Mouse (Mus musculus) layer of hippocampus, postnatal 25 days (tissue): ENCODE data around the gene Crybb1. TPM values are rescaled to one million over a fixed set of nuclear protein-coding genes. Genes with fewer than 3 reads are reported as not detected.
A peak's percentile ranks its signal among the peaks of the same experiment; 100 is the strongest.

Experiments used
- DNase-seq, 2 experiments: peaks; one replicate each; pipeline ENCODE4 v3.0.0; 2022; ENCODE audit warnings: mixed read lengths in 2 of 2, low spot score in 1 of 2; ENCODE audit errors: extremely low spot score in 1 of 2
- total RNA-seq, 2 experiments: library from RNA; stranded (reverse); gene quantifications; 2 replicates each; pipeline ENCODE4 v1.2.3; 2021

Crybb1 gene
- total RNA-seq, 2 experiments from 2014 or later: 7.4 to 7.9 TPM

DNA sequence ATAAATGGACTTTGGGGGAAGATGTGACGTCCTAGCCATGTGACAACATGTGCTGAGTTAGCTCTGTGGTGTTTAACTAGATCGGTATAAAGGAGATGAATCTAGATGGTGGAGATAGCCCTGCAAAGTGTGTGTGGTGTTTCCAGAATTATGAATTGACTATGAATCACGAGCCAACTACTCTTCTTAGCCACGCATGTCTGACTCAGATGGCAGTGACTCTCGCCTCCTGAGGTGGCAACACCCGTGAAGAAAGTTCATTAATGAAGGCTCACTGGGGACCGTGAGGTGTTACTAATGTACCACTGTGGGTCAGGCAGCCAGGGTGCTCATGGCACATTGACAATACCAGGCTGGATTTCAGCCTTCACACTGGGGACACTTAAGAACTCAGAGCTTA is 8.5 kb downstream of the Crybb1 start:
- no peak for DNase-seq

DNA sequence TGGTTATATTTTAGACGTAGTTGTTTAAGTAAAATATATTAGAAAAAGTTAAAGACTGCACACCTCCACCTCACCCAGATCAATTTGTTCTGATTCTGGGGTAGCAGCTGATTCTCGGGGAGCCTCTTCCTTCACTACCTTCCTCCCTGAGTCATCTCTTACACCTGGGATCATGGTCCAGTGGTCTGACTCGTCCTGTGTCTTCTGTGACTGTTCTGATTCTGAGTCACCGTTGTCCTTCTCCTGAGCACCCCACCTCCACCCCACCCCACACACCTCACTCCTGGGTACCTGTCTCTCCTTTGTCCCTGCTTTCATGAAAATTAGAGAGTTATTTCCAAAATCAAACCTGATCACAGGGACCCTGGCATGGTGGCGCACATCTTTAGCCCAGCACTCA is 9.5 kb downstream of the Crybb1 start:
- no peak for DNase-seq

DNA sequence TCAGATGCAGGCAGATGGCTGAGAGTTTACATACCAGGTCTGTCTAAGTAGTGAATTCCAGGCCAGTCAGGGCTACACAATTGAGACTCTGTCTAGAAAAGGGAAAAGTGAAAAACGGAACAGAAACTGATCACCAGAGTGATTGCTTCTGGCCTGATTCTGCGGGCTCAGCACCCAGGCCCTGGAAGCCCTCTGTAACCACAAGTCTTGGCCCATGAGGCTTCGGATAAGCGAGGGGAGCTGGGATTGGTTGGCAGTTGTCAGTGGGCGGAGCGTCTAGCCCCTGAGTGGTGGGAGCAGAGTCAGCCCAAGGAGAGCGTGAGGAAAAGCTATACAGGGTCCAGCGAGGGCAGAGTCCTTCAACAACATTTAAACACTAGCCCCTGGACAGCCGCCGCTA is 9.9 kb downstream of the Crybb1 start:
- DNase-seq: no peak

DNA sequence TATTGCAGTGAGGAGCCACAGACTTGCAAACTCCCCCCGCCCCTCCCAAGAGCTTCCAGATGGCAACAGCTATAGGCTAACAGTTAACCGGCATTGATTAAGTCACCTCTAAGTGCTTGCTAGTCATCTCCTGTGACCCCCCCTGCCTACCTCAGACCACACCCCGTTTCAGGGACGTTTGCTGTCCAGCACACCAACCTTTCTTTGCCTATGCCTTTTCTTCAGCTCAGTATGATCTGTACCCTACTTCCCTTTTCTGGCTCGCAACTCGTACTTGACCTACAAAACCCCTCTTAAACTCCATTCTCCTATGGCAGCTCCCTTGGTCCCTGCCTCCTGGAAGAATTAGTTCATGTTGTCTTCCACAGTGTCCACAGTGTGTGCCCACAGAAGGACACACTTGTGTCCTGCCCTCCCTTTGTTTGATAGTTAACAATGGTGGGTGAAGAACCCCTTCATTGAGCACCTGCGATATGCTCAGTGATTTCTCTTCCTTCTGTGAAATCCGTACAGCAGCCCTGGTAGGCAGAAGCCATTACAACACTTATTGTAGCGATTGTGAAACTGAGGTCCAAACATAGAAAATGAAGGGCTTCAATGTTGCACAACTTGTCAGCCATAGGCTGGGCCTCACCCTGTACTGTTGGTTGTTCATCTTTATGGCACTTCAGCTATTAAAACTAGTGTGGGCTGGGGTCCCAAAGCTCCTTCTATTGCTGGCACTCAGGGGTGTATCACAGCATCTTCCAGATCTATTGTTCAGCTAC is 10.6 kb downstream of the Crybb1 start:
- no peak for DNase-seq

DNA sequence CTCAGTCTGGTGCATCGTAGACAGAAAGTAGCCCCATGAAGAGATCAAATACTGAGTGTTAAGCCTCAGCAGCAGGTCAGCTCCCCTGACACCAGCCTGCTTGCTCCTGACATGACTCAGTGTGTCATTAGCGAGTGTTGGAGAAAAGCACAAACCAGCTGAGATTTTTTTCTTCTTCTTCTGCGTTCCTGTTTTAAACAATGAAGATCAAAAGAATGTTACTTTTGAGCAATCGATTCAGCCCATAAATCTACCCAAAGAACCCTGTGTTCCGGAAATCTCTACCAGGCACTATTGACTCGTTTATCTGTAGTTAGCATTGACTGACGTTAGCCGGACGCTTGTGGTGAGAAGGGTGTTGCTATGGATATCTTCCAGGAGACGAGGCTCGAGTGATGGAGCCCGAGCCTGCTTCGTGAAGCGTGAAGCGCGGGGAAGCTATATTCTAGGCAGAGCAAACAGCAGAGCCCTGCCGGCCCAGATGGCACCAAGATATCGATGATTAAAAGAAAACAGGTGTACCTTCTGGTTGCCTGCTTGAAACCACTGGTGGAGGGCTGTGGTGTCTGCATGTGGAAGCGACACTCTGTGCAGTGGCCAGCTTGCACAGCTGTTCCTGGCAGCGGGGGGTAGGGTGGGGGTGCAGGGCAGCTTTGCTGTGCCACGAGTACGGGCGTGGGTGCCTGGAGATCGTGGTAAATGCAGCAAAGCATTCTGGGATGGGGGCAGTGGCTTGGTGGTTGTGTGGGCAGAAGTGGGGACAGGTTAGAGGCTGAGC is 15.3 kb downstream of the Crybb1 start:
- peak in 1 of 2 experiments; percentile 31 for DNase-seq

DNA sequence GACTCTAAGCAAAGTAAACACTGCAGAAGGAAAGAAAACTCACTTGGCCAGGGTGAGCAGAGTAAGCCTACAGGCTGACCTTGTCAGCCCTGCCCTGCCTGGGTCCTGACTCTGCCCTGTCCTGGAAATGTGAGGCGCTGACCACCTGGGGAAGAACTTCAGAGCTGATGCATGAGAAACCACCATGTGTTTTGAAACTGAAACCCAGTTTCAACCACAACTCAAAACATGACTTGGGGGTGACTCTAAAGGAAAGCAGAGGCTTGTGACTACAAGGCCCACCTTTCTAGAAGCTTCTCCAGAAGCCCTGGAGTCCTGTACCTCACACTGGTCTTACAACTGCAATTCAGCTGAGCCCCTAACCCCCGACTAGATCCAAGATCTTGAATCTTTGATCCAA is 17.3 kb downstream of the Crybb1 start:
- no peak for DNase-seq

DNA sequence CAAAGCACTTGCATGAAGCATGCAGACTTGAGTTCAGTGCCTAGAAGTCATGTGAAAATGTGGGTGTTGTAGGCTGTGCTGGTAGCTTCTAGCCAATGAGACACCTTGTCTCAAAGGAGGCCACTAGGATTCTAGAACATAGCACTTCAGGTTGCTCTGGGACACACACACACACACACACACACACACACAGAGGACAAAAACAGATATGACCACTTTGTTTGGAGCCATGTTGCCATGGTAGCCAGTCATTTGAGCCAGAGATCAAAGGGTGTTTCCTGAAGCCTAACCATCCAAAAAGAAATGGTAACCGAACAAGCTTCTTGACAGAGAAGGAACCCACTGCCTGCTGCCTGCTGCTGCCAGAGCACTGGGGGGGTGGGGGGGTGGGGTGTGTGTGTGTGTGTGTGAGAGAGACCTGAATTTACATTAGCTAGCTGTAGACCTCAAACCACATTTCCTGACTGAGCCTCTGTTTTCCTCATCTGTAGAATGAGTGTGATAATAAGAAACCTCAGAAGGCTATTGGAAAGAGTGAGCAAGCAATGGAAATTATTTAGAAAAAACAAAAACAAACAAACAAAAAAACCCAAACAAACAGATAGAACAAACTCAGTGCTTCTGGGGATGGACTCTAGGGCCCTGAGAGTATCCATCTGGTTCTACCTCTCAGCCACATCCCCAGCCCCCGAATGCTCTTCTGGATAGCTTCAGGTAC is 18.3 kb downstream of the Crybb1 start:
- DNase-seq: no peak

DNA sequence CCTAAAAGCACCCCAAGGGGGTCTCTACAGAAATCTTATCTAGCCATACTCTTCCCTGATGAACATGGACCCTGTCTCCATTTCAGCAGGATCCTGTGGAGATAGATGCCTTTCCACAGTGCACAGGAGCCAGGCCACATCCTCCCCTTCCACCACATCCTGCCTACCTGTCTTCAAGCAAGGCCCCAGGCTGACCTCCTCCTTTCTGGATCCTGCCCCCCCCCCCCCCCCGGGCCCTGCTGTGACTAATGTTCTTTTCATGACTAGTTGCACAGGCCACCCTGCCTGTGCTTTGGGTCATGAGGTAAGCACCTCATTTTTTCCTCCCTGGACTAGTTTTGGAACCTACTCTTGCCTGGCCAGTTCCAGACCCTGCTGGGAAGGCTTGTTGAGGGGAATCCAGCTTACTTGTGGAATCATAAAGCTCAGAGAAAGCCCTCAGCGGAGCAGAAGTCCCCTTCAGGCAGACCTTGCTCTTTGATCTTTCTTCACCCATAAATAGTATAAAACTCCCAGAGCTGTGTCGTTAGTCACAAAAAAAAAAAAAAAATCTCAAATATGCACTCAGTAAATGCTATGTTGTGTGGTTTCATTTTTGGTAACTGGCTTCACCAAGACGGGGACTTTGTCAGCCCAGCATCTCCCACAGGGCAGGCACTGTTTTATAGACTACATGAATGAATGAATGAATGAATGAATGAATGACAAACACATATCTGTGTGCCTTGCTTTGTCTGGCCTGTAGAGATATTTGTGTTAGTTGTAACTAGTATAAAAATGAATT is 19.6 kb downstream of the Crybb1 start:
- no peak for DNase-seq

DNA sequence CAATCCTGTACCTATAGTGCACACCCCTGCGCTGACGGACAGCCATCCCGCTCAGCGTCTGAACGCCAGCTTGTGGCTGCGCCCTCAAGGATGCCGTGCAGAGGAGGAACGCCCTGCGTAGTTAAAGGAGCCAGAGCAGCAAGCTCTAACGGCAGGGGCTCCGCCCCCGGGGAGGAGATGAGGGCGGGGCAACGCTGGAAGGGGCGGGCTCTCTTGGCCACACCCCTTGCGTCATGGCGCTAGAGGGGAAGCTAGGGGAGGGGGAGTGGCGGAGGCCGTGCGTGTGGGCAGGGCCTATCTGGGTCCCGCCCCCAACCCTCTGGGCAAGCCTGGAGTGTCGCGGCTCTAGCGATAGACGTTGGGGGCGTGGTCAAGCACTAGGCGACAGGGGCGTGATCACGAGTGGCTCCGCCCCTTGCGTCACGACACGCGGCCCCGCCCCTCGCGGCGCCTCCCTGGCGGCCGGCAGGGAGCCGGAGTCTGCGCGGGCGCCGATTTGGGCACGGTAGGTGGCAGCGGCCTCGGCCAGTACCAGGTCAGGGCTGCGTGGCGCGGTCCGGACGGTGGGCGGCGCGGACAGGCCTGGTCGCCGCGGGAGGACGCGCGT is 20.8 kb downstream of the Crybb1 start, which contains the start of gene Tpst2:
TSS of gene Tpst2 (plus strand) at position 425 of the 607 bp plus-strand sequence.
- DNase-seq: peak; percentile 98

DNA sequence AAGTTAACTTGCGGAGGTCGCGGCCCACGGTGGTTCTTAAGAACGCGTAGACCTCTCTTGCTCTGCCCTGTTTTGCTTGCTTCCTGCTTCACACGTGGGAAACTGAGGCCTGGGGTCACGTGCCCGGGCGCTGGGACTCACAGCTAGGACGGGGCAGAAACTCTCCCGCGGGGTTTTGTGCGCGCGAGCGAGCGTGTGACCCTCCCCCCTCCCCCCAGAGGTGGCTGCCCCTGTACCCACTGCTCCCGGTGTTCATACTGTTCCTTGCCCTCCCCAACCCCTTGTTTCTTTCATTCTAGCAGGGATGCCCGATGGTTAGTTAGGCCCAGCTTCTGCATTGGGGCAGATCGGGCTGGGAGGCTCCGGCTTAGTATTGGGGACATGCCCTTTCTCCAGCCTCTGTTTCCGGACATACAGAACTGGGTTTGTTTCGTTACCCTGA is 21.3 kb downstream of the Crybb1 start:
- DNase-seq: no peak

DNA sequence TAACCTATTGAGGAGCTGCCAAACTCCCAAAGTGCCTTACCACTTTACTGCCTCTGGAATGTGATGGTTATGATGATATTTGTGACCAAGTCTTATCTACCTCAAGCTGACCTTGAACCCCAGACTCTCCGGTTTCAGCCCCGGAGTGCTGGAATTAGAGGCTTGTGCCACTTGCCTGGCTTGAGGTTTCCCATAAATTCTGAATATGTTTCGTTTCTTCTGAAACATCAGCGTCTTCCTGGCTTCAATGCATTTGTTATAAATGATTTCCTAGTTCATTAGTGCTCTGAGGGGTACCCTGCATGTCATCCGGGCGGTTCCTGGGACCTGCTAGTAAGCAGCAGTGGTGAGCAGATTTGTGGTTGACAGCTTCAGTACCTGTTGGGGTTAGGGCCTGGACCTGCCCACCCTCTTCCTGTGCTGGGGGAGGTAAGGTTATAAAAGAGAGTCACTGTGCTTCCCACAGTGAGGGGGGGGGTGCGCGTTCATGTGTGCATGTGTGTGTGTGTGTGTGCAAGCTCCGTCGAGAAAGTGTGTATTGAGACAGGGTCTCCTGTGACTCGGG is 22.4 kb downstream of the Crybb1 start:
- DNase-seq: no peak

DNA sequence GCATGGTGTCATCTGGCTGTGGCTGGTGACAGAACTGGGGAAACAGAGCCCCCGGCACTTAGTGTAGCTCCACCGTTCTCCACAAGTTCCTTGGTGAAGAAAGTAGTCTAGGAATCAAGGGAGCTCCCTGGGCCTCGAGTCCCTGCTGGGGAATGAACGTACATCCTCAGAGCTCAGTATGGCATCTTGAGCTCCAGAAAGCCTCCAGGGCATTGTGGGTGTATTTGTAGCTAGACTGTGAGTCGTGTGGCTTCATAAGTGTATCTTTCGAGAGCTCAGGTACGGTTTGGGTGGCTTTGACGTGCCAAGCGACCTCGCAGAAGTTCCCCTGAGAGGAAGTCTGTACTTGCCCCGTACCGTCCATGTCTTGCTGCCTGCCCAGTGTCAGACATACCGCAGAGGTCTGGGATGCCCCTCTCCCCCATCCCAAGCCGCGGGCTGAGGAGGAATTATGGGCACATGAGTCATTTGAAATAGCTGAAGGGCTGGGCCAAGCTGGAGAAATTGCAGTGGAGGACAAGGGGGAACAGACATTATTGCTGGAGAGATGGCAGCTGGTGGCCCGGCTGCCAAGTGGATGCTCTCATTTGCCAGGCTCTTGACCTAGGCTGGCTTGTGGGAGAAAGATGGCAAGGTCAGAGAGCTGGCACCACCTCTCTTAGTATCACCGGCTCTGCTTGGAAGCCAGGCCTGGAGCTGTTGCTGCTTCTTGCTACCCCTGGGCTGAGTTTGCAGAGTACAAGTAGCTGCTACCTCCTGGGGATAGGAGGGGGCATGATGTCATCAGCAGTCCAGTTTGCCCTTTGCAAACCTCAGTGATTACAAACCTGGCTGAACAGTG is 23.8 kb downstream of the Crybb1 start:
- no peak for DNase-seq

DNA sequence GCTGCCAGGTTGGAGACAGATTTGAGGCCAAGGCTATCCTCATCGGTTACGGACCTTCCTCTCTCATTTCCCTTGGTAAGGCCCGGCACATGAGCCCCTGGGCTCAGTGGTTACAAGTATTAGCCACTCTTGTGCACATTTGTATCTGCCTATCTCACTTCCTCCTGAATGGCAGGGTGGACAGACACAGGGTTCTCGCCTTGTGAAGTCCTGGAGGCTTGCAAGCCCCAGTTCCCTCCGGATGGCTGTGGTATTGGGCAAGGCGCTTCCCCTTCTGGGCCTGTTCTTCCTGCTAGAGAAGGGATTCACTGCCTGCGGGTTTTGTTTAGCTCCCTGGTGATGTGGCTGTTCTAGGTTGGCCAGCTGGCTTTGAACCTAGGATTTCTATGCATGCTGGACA is 24.5 kb downstream of the Crybb1 start:
- no peak for DNase-seq

DNA sequence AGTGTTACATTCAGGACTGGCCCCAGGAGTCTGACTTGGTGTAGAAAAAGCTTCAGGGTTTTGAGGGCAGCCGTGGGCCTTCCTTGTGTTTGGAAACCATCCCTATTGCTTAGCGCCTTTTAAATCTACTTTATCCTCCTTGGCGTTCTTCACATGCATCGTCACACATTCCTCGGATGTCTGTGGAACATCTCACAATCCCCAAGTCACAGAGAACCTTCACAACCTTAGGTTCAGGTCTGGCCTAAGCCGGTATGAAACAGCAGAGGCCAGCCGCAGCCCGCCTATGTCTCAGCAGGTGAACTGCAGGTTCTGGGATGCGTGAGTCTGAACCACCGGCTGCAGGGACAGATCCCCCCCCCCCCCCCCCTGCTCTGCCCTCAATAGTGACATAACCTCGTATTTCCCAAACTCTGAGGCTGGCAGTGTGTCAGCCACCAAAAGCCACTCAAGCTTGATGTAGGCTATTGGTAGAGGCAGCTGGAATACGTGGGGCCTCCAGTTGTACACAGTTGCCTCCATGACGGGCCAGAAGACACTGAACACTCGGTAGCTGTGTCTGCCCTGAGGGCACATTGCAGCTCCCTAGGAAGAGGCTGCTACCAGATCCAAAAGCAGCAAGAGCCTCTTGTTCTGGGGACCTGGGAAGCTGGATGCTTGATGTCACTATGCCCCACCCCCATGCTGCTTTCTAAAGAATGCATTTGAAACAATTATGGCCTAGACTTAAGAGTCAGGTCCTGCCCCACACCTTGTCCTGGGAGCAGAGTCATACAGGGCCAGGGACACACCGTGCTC is 25.4 kb downstream of the Crybb1 start:
- DNase-seq: no peak

DNA sequence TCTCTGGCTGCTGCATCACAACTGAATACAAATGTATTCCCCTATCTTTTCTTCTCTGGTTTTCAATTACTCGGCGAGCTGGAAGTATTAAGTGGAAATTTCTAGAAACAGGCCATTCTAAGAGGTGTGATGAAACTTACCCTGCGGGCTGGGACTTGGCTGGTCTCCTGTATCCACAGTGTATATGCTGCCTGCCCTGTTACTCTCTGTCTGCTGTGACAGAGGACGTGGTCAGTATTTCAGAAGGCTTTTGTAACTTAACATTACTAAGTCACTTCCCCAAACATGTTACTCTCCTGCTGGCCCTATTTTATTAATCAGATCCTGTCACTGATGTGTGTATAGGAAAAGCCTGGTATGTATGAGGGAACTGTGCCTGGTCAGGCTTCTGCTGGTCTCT is 26.1 kb downstream of the Crybb1 start:
- DNase-seq: no peak

DNA sequence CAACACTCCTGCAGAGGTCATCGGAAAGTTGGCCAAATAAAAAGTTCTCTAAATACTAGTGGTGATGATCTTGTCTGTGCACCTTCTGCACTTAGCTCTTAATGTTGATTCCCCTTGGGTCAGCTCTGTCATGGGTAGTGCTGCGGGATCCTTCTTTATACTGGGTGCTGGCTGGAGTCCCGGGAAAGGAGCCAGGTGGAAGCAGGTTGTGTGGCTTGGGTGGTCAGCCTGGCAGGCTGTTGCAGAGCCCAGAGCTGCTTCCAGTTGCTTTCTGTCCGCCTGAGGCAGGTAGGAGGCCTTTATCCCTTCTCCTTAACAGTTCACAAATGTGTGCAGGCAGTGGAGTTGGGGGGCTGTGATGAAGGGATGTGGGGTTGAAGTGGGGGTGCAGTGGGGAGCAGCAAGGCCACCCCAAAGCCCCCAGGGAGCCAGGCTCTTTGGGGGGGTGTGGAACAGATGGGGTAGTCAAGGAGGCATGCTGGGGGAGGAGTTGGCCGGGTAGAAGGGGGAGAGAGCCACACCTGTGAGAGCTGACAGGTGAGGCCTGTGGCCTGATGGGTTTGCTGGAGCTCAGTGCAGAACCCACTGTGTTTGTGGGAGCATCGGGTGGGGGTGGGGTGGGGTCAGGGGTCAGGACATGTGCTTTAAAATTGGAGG is 26.6 kb downstream of the Crybb1 start:
- no peak for DNase-seq

DNA sequence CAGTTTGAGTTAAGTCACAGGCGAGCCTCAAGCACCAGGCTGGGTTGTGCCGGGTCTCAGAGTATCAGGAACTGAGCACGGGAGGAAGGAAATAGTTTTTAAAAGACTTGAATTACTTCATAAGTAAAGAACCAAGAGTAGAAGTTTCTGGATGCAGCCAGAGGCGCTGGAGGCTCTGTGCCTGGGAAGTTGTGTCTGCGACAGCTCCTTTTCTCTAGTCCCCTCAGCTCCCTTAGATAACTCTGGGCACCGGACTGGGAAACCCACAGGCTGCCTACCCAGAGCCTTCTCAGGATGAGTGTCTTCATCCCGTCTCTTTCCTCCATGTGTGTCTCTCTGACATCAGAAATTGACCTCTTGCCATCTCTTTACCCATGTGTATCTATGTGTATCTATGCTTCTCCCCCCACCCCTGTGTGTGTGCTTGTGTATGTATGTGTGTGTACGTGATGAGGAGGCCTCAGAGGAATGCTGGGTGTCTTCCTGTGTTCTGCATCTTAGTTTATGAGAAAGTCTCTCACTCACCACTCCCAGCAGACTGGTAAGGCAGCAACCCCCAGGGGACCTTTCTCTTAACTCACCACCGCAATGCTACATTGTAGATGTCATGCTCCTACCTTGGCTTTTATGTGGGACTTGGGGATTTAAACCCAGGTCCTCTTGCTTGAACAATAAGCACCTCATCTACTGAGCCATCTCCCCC is 27.3 kb downstream of the Crybb1 start:
- no peak for DNase-seq
